Mouse (Mus musculus): ENCODE measurements at regions not wholly inside any gene's neighbourhood (a gene's known extent, or its start where the extent isn't known, plus 50 kb on each side); places are given as distances from the start of the nearest gene placed in this dataset.

GRCm38 (mm10) chr13:115911524-115912459 is 397.7 kb downstream of the Isl1 start:
- H3K36me3 ChIP-seq, result no peaks in the 10 kb centered on the region
- H3K27ac ChIP-seq, result no peak overlapping the region
- H3K27me3 ChIP-seq (ENCODE audit: insufficient read depth, poor library complexity, severe bottlenecking), result no peaks in the 10 kb centered on the region
- no peak overlapping the region for H3K4me3 ChIP-seq
- WGBS, result 76% methylated on average over 6 of the region's 6 CpGs
- no peaks in the 10 kb centered on the region for H3K9me3 ChIP-seq
- H3K4me1 ChIP-seq (replicated peaks), result peaks cover 6% of the 10 kb centered on the region; the same call in 1 of the 2 replicates
- DNase-seq (ENCODE audit: low spot score), result no peak

DNA sequence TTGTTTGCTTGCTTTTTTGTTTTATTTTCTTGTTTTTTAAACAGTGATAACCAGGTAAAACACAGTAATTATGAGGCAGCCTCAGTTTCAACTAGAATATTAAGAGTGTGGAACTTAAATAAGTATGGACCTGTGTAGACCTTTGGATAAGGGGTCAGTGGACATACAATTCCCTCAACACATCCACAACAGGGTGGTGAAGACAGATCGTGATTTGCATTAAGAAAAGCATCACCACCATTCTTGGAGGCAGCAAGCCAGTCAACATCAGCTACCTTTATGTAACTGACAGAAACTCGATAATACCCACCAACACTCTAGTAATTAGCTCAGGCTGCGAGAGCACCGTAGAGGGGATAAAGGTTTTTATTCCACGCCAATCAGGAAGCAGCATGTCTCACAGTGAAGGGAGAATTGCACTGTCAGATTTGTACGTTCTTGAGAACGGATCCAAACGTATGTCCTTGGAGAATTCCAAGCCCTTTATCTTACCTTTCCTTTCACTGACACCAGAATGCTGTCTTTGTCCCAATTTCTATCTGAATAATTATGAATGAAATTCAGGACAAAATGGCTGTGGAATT is 398.5 kb downstream of the Isl1 start:
- no peak overlapping the region for H3K27ac ChIP-seq
- DNase-seq (ENCODE audit: low spot score), result no peak
- H3K4me1 ChIP-seq (replicated peaks), result peaks cover 6% of the 10 kb centered on the region; the same call in 1 of the 2 replicates
- no peaks in the 10 kb centered on the region for H3K27me3 ChIP-seq (ENCODE audit: insufficient read depth, poor library complexity, severe bottlenecking)
- H3K36me3 ChIP-seq, result no peaks in the 10 kb centered on the region
- 49% methylated on average over 8 of the region's 8 CpGs for WGBS
- no peaks in the 10 kb centered on the region for H3K9me3 ChIP-seq
- H3K4me3 ChIP-seq, result no peak overlapping the region

DNA sequence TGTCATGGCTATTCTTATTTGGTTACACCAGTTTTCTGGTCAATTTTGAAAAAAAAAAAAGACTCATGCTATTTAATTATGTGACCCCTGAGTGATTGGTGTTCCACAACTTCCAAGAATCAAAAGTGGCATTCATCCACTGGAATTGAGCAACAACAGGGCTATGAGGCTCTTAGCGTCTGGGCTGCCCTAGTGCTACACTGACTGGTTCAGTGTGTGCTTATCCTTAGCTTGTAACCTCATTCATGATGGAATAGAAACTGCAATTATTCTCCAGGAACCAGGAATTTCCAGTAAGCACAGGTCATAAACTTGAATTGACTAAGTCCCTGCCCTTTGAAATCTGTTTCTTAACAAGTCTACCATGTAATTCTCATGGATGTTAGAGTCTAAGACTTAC is 428.9 kb downstream of the Isl1 start:
- DNase-seq (ENCODE audit: low spot score), result no peak
- Histone ChIP-seq H3K4me3 (no peak overlapping the region), H3K9me3 (no peaks in the 10 kb centered on the region), H3K4me1 (replicated peaks) (no peaks in the 10 kb centered on the region), H3K27ac (no peak overlapping the region), H3K27me3 (ENCODE audit: insufficient read depth, poor library complexity, severe bottlenecking) (no peaks in the 10 kb centered on the region), H3K36me3 (no peaks in the 10 kb centered on the region)
- 86% methylated on average over 1 of the region's 1 CpGs for WGBS

DNA sequence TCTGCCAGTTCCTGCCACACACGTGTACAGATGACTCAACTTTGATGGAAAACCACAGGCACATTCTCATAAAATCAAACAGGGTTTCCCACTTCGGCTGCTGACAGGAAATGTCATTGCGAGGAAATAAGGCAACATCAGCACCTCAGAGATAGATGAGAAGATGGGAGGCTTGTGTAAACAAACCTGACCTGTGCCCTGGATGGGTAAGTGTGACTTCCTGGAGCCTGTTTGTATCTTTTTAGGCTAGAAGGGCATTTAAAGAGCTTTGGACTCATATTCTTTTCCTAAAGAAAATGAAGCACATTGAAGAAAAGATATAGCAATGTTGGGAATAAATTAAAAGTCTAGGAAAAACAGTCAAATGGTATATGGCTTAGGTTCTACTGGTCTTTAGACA is 449.0 kb downstream of the Isl1 start:
- Histone ChIP-seq H3K4me3 (no peak overlapping the region), H3K9me3 (no peaks in the 10 kb centered on the region), H3K4me1 (replicated peaks) (no peaks in the 10 kb centered on the region), H3K27ac (no peak overlapping the region), H3K36me3 (no peaks in the 10 kb centered on the region), H3K27me3 (ENCODE audit: insufficient read depth, poor library complexity, severe bottlenecking) (no peaks in the 10 kb centered on the region)
- no peak for DNase-seq (ENCODE audit: low spot score)
- WGBS, result 53% methylated on average over 3 of the region's 3 CpGs

DNA sequence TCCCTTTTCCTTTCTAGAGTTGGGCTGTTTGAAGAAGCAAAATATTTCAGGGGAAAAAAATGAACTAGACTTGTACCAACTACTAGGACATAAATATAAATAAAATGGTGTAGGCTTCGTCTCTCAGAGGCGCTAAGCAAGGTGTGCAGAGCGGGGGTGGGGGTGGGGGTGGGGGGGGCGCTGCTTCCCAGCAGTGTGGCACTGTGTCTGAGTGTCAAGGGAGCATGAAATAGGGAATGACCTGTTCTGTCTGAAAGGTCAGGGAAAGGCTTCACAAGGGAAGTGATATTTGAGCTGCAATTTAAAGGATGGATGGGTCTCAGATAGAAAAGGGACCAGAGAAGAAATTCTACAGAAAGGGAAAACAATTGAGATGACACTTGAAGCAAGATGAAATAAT is 452.9 kb downstream of the Isl1 start:
- WGBS, result 65% methylated on average over 4 of the region's 4 CpGs
- H3K4me3 ChIP-seq, result no peak overlapping the region
- H3K36me3 ChIP-seq, result no peaks in the 10 kb centered on the region
- H3K4me1 ChIP-seq (replicated peaks), result no peaks in the 10 kb centered on the region
- no peak for DNase-seq (ENCODE audit: low spot score)
- H3K9me3 ChIP-seq, result no peaks in the 10 kb centered on the region
- no peaks in the 10 kb centered on the region for H3K27me3 ChIP-seq (ENCODE audit: insufficient read depth, poor library complexity, severe bottlenecking)
- H3K27ac ChIP-seq, result no peak overlapping the region

DNA sequence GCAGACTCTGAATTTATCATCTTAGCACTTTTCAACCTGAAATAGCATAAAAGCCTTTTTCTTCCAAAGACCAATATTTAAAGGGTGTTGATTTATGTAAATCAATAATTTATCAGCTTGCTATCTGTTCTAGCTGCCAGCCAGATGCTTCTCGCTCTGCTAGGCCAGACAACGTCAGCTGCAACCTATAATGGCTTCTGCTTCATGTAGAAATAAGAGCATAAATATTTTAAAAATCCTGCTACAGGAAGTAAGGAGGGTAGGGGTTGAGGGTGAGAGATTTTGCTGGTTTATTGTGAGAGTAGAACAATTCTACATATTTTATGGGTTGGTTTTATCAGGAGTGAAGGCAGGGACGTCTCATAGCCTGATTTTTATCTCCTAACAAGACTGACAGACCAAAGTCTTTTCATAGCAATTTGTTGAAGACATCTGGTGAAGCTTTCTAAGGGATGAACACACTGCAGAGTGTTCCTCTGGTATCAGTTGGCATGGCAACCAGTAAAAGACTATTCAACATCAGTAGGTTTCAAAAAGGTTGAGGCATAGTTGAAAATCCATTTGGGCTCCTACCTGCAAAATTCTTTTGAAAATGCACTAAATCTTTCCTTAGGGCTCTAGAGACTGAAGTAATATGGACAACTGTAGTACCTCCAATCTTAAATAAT is 456.7 kb downstream of the Isl1 start:
- DNase-seq (ENCODE audit: low spot score), result no peak
- 68% methylated on average over 3 of the region's 3 CpGs for WGBS
- no peaks in the 10 kb centered on the region for H3K36me3 ChIP-seq
- no peaks in the 10 kb centered on the region for H3K4me1 ChIP-seq (replicated peaks)
- no peak overlapping the region for H3K4me3 ChIP-seq
- H3K27ac ChIP-seq, result no peak overlapping the region
- H3K9me3 ChIP-seq, result no peaks in the 10 kb centered on the region
- H3K27me3 ChIP-seq (ENCODE audit: insufficient read depth, poor library complexity, severe bottlenecking), result no peaks in the 10 kb centered on the region

- 67% methylated on average over 10 of the region's 10 CpGs for WGBS
- Histone ChIP-seq H3K36me3 (no peaks in the 10 kb centered on the region), H3K27me3 (ENCODE audit: insufficient read depth, poor library complexity, severe bottlenecking) (no peaks in the 10 kb centered on the region), H3K9me3 (no peaks in the 10 kb centered on the region), H3K4me3 (no peak overlapping the region), H3K27ac (no peak overlapping the region), H3K4me1 (replicated peaks) (no peaks in the 10 kb centered on the region)
- DNase-seq (ENCODE audit: low spot score), result no peak
These were observed 466.4 kb downstream of the Isl1 start for GRCm38 (mm10) chr13:115843121-115843520.

GRCm38 (mm10) chr13:115836203-115836768 is 473.2 kb downstream of the Isl1 start:
- no peaks in the 10 kb centered on the region for H3K27me3 ChIP-seq (ENCODE audit: insufficient read depth, poor library complexity, severe bottlenecking)
- H3K4me3 ChIP-seq, result no peak overlapping the region
- WGBS, result 89% methylated on average over 6 of the region's 6 CpGs
- H3K4me1 ChIP-seq (replicated peaks), result no peaks in the 10 kb centered on the region
- no peaks in the 10 kb centered on the region for H3K36me3 ChIP-seq
- DNase-seq (ENCODE audit: low spot score), result no peak
- no peaks in the 10 kb centered on the region for H3K9me3 ChIP-seq
- no peak overlapping the region for H3K27ac ChIP-seq

- no peak for DNase-seq (ENCODE audit: low spot score)
- 78% methylated on average over 6 of the region's 6 CpGs for WGBS
- no peaks in the 10 kb centered on the region for H3K9me3 ChIP-seq
- H3K27me3 ChIP-seq (ENCODE audit: insufficient read depth, poor library complexity, severe bottlenecking), result no peaks in the 10 kb centered on the region
- no peak overlapping the region for H3K27ac ChIP-seq
- H3K4me1 ChIP-seq (replicated peaks), result no peaks in the 10 kb centered on the region
- H3K36me3 ChIP-seq, result no peaks in the 10 kb centered on the region
- H3K4me3 ChIP-seq, result no peak overlapping the region
These were observed 484.3 kb downstream of the Isl1 start for GRCm38 (mm10) chr13:115825191-115825590.

DNA sequence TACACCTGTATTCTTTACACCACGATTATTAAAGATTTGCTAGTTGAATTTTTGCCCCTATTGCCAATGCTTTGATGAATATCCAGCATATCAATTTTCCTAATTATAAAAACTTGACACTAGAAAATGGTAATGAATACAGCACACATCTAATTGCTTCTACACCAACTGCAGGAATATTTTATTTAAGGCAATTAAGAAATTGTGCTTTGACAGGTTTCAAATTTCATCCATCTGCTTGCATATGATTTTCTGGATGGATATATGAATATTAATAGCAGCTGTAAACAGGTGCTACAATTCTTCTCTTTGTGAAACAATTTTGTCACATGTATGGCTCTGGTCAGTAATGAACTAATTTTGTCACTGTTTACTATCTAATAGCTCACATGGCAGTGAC is 487.0 kb downstream of the Isl1 start:
- DNase-seq (ENCODE audit: low spot score), result no peak
- H3K36me3 ChIP-seq, result no peaks in the 10 kb centered on the region
- H3K4me3 ChIP-seq, result no peak overlapping the region
- H3K4me1 ChIP-seq (replicated peaks), result no peaks in the 10 kb centered on the region
- no peak overlapping the region for H3K27ac ChIP-seq
- H3K27me3 ChIP-seq (ENCODE audit: insufficient read depth, poor library complexity, severe bottlenecking), result no peaks in the 10 kb centered on the region
- 71% methylated on average over 1 of the region's 1 CpGs for WGBS
- no peaks in the 10 kb centered on the region for H3K9me3 ChIP-seq

DNA sequence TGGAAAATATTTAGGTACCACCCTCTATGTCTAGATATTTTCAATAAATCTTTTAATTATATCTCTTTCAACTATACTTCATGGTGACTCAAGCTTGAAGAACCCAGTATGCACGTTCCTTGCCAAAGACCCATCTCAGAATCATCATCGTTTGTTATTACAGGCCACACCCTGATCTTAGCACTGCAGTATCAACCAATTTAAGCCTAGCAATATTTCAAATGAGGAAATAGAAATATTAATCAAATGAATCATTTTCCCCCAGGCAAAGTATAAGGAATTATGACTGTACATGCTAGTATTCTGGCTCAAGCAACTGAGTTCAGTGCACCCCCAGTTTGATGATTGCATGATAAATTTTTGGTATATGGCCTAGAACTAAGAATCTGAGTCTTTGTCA is 495.3 kb downstream of the Isl1 start:
- Histone ChIP-seq H3K36me3 (no peaks in the 10 kb centered on the region), H3K4me1 (replicated peaks) (no peaks in the 10 kb centered on the region), H3K4me3 (no peak overlapping the region), H3K27me3 (ENCODE audit: insufficient read depth, poor library complexity, severe bottlenecking) (no peaks in the 10 kb centered on the region), H3K9me3 (no peaks in the 10 kb centered on the region), H3K27ac (no peak overlapping the region)
- no peak for DNase-seq (ENCODE audit: low spot score)
- 91% methylated on average over 2 of the region's 2 CpGs for WGBS

- Histone ChIP-seq H3K4me1 (replicated peaks) (no peaks in the 10 kb centered on the region), H3K4me3 (no peak overlapping the region), H3K9me3 (no peaks in the 10 kb centered on the region), H3K27me3 (ENCODE audit: insufficient read depth, poor library complexity, severe bottlenecking) (no peaks in the 10 kb centered on the region), H3K36me3 (no peaks in the 10 kb centered on the region), H3K27ac (no peak overlapping the region)
- no peak for DNase-seq (ENCODE audit: low spot score)
- WGBS, result 86% methylated on average over 2 of the region's 2 CpGs
These were observed 510.2 kb downstream of the Isl1 start for GRCm38 (mm10) chr13:115799294-115799693.

DNA sequence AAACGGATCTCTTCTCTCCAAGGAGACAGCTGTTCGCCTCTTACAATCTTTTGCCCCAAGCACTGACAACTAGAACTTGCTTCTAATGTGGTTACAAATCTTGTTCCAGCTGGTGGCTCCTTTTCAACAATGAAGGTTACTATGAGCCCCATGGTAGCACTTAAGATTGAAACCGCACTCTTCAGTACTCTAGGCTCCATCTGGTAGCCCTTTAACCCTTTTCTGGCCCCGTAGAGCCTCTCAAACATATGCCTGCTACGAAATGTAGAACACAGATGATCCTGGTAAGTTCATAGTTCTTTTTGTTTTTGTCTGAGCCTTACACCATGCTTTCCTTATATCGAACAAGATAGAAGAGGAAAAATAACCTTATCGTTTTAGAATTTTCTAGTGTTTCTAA is 558.2 kb downstream of the Isl1 start:
- Histone ChIP-seq H3K9me3 (no peaks in the 10 kb centered on the region), H3K27me3 (ENCODE audit: insufficient read depth, poor library complexity, severe bottlenecking) (no peaks in the 10 kb centered on the region), H3K36me3 (no peaks in the 10 kb centered on the region), H3K4me3 (no peak overlapping the region), H3K4me1 (replicated peaks) (peaks cover 4% of the 10 kb centered on the region), H3K27ac (no peak overlapping the region)
- 75% methylated on average over 7 of the region's 7 CpGs for WGBS
- no peak for DNase-seq (ENCODE audit: low spot score)

Data from hindbrain, embryonic 10.5 days (tissue).